Comparison of ENCODE assay signal across 11 mouse cellular contexts in the genomic region with DNA sequence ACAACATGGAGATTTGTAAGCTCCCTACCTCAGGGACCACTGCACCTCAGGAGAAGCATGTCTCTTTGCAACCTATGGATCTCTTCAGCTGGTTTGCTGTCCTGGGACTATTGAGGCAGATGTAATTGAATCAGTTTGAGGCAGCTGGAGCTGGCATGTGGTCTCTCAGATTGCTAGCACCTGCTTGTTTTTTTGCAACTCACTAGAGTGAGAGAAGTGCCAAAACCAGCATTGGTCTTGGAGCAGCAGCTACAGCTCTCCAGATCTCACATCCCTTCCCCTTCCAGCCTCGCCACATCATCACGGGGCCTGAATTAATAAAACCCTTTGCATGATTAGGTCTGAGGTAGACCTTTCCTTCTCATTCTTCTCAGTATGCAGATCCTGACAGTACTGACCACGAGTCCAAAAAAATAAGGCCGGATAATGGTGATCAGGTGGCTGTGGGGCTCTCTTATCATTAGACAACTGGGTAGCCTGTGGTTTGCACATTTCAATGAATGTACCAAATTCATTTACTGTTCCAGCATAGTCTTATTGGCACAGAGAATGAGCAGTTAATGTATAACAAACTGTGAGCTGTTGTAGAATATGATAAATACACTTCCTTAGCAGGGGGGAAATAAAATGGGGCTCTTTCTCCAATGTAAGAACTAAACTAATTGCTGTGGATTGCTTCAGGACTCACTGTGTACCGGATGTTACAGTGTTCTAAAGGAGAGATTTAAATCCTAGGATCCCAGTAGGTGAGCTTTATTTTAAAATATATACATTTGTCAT.
DNase-seq lines count a peak whose midpoint lies in the region; ATAC-seq lines count a peak whose summit lies in the region.
"Had no signal": no experiment of that assay in that cellular context is flagged by ENCODE, and none has a peak within 500 bp of the region (broad histone marks: within the 10 kb centered on the region; RNA-seq: fewer than 3 reads in every experiment).

No protein-coding gene starts in this region.

- H3K4me3 ChIP-seq in neural tube, embryonic 15.5 days (replicated peaks), result no peak overlapping the region
- no peak overlapping the region for H3K4me3 ChIP-seq in heart, embryonic 10.5 days

- H3K36me3 ChIP-seq in neural tube, embryonic 15.5 days, result no peaks in the 10 kb centered on the region
- no peaks in the 10 kb centered on the region for H3K36me3 ChIP-seq in heart, embryonic 10.5 days

- no peaks in the 10 kb centered on the region for H3K4me1 ChIP-seq in neural tube, embryonic 15.5 days
- H3K4me1 ChIP-seq in heart, embryonic 10.5 days, result no peaks in the 10 kb centered on the region

- 77% methylated on average over 5 of the region's 5 CpGs for WGBS in neural tube, embryonic 15.5 days
- 82% methylated on average over 5 of the region's 5 CpGs for WGBS in heart, embryonic 10.5 days

- H3K9me3 ChIP-seq in neural tube, embryonic 15.5 days (replicated peaks), result no peaks in the 10 kb centered on the region
- no peaks in the 10 kb centered on the region for H3K9me3 ChIP-seq in heart, embryonic 10.5 days

- no peak overlapping the region for H3K9ac ChIP-seq in neural tube, embryonic 15.5 days (replicated peaks)

- intact Hi-C loops in heart, postnatal 25 days (cut with DNase I), result no loop called here
- intact Hi-C loops in left cerebral cortex, postnatal 25 days (cut with DNase I), result no loop called here

- peak; percentile 50; the same call in 1 of the 2 replicates for ATAC-seq in neural tube, embryonic 15.5 days (ENCODE audit: low FRiP score)
- ATAC-seq: inflammation-experienced regulatory T-cells, adult 6 months had no signal

- 0 out of 2 replicates have a peak overlapping the region, but pooled peaks have one; percentile 25 for H3K27ac ChIP-seq in neural tube, embryonic 15.5 days (replicated peaks)
- H3K27ac ChIP-seq in heart, embryonic 10.5 days, result no peak overlapping the region

- H3K4me2 ChIP-seq in neural tube, embryonic 15.5 days, result no peak overlapping the region

- H3K27me3 ChIP-seq in neural tube, embryonic 15.5 days (replicated peaks), result no peaks in the 10 kb centered on the region
- no peaks in the 10 kb centered on the region for H3K27me3 ChIP-seq in heart, embryonic 10.5 days (ENCODE audit: insufficient read depth, poor library complexity, severe bottlenecking)

- peak; percentile 92 for DNase-seq in heart, adult 11 months
- no peak for DNase-seq in heart, postnatal 25 days (ENCODE audit: low spot score)
- DNase-seq in neural tube, embryonic 10.5 days (ENCODE audit: extremely low spot score, low spot score), result no peak
- DNase-seq in gastrocnemius, postnatal 10 days, result peak; percentile 10
- peak; percentile 5 for DNase-seq in retina, postnatal 7 days (ENCODE audit: low read depth, low spot score)
- DNase-seq in heart, embryonic 10.5 days (ENCODE audit: low spot score), result no peak
- no peak for DNase-seq in left cerebral cortex, postnatal 25 days (ENCODE audit: low spot score in 2 of 2)
- DNase-seq: liver; thymus, adult 18-20 months had no signal

Comparison
In these comparisons a context has a peak if more than half of its experiments do, and no peak if none do; other contexts are left out.
1. DNase-seq: peak in heart, adult 11 months (single experiment), gastrocnemius, postnatal 10 days (single experiment) and retina, postnatal 7 days (single experiment); none in heart, postnatal 25 days (single experiment), neural tube, embryonic 10.5 days (single experiment), heart, embryonic 10.5 days (single experiment) and left cerebral cortex, postnatal 25 days (0 of 2).